Mouse (Mus musculus) fat pad, adult 2 months (tissue): ENCODE results near the gene Espn.

Experiments used
- DNase-seq: peaks from one replicate; pipeline ENCODE4 v3.0.0-alpha.2; 2011; ENCODE audit warnings: low read depth, low spot score; ENCODE audit errors: extremely low read depth

Gene Espn

GRCm38 (mm10) chr4:152151451-152151965 is 663 bp downstream of the Espn start:
- no peak for DNase-seq

- DNase-seq = no peak
These were observed 1.6 kb downstream of the Espn start for GRCm38 (mm10) chr4:152150546-152150945.

- DNase-seq = no peak
These were observed 5.9 kb downstream of the Espn start for GRCm38 (mm10) chr4:152146033-152146827.

GRCm38 (mm10) chr4:152145473-152145872 is 6.7 kb downstream of the Espn start:
- no peak for DNase-seq

GRCm38 (mm10) chr4:152143632-152144031 is 8.5 kb downstream of the Espn start:
- DNase-seq = no peak

- no peak for DNase-seq
These were observed 10.5 kb downstream of the Espn start for GRCm38 (mm10) chr4:152141521-152142135.

- no peak for DNase-seq
These were observed 11.7 kb downstream of the Espn start for GRCm38 (mm10) chr4:152140441-152140840.

GRCm38 (mm10) chr4:152138497-152139260 is 13.5 kb downstream of the Espn start:
- no peak for DNase-seq

- no peak for DNase-seq
These were observed 15.3 kb downstream of the Espn start for GRCm38 (mm10) chr4:152136876-152137250.

- DNase-seq = no peak
These were observed 15.9 kb downstream of the Espn start for GRCm38 (mm10) chr4:152136112-152136875.

GRCm38 (mm10) chr4:152135363-152135762 is 16.8 kb downstream of the Espn start:
- DNase-seq = no peak

- DNase-seq = no peak
These were observed 17.7 kb downstream of the Espn start for GRCm38 (mm10) chr4:152134507-152134906.

- no peak for DNase-seq
These were observed 19.0 kb downstream of the Espn start for GRCm38 (mm10) chr4:152133213-152133612.

GRCm38 (mm10) chr4:152132772-152133169 is 19.4 kb downstream of the Espn start:
- no peak for DNase-seq

GRCm38 (mm10) chr4:152131809-152132771 is 20.1 kb downstream of the Espn start:
- DNase-seq = no peak

- DNase-seq = no peak
These were observed 21.2 kb downstream of the Espn start for GRCm38 (mm10) chr4:152130771-152131653.

GRCm38 (mm10) chr4:152129395-152129930 is 22.7 kb downstream of the Espn start:
- DNase-seq = no peak

- DNase-seq = no peak
These were observed 23.4 kb downstream of the Espn start for GRCm38 (mm10) chr4:152128784-152129183.
